Mouse (Mus musculus): ENCODE measurements around the gene Rrn3. TPM values are rescaled to one million over a fixed set of nuclear protein-coding genes. Genes with fewer than 3 reads are reported as not detected.

The Rrn3 gene
- polyA plus RNA-seq, 1 experiment from 2014 or later, result 55.2 TPM

DNA sequence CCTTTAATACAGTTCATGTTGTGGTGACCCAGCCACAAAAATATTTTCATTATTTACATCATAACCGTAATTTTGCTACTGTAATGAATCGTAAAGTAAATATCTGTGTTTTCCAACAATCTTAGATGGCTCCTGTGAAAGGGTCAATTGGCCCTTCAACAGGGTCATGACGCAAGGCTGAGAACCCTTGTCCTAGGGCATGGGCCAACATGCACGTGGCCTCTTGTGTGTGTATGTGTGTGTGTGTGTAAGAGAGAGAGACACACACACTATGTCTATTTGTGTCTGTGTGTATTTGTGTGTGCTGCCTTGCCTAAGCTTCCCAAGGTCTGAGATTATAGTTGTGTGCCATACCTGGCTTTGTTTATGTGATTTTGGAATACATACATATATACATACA, 27.1 kb downstream of the Rrn3 start:
- Histone ChIP-seq H3K9ac (ENCODE audit: low read length) (no peak overlapping the region), H3K4me3 (replicated peaks; ENCODE audit: low read length) (no peak overlapping the region), H3K27me3 (ENCODE audit: control insufficient read depth, insufficient read depth, low read length) (no peaks in the 10 kb centered on the region), H3K27ac (ENCODE audit: low read length) (no peak overlapping the region), H3K9me3 (replicated peaks; ENCODE audit: control insufficient read depth, low read length) (no peaks in the 10 kb centered on the region), H3K4me1 (ENCODE audit: control insufficient read depth, insufficient read depth, low read length) (no peaks in the 10 kb centered on the region), H3K36me3 (ENCODE audit: control insufficient read depth, insufficient read depth, low read length) (peaks cover 30% of the 10 kb centered on the region), H3K4me2 (ENCODE audit: low read depth, low read length) (no peak overlapping the region)
- ATAC-seq (ENCODE audit: insufficient read depth, low FRiP score), result no peak
- WGBS, result 90% methylated on average over 4 of the region's 4 CpGs

DNA sequence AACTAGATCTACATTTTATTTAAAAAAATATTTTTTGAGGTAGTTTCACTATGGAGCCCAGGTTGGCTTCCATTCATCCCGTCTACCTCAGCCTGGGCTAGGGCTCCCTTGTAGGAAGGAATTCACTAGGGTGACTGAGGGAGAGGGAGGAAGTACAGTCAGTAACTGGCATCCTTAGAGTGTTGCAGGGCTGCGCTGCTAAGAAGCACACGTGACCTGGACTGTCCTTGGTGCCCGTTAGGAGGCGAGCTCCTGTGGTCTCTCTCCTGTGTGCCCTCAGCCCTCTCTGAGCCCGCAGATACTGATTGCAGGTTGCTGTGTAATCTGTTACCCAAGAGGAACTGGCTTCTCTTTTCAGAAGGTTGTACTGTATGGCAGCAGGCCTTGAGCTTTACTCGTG, 27.9 kb downstream of the Rrn3 start:
- no peak overlapping the region for H3K9ac ChIP-seq (ENCODE audit: low read length)

DNA sequence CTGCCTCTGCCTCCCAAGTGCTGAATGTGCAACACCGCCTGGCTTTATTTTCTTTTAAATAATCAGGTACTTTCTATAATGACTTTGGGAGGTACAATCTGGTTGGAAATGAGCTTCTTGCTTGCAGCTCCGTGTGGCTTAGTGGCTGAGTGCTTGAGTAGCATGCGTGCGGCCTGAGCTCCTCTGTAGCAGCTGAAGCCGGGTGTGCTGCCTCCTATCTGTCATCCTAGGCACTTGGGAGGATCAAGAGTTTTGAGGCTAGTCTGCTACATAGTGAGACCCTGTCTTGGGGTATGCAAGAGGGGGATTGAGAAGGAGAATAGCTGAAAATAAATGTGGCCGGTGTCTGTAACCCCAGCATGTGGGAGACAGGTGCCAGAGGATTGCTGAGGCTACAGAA, 31.6 kb downstream of the Rrn3 start:
- no peaks in the 10 kb centered on the region for H3K9me3 ChIP-seq (replicated peaks; ENCODE audit: control insufficient read depth, low read length)
- peaks cover 13% of the 10 kb centered on the region; the same call in 1 of the 2 replicates for H3K36me3 ChIP-seq (ENCODE audit: control insufficient read depth, insufficient read depth, low read length)
- H3K27ac ChIP-seq (ENCODE audit: low read length), result no peak overlapping the region
- no peak overlapping the region for H3K9ac ChIP-seq (ENCODE audit: low read length)
- ATAC-seq (ENCODE audit: insufficient read depth, low FRiP score), result no peak
- H3K4me1 ChIP-seq (ENCODE audit: control insufficient read depth, insufficient read depth, low read length), result no peaks in the 10 kb centered on the region
- WGBS, result 87% methylated on average over 6 of the region's 6 CpGs
- H3K27me3 ChIP-seq (ENCODE audit: control insufficient read depth, insufficient read depth, low read length), result no peaks in the 10 kb centered on the region
- no peak overlapping the region for H3K4me2 ChIP-seq (ENCODE audit: low read depth, low read length)
- H3K4me3 ChIP-seq (replicated peaks; ENCODE audit: low read length), result no peak overlapping the region

More for the DNA sequence above, 27.9 kb downstream of the Rrn3 start:
- H3K4me1 ChIP-seq (ENCODE audit: control insufficient read depth, insufficient read depth, low read length), result no peaks in the 10 kb centered on the region
- no peak overlapping the region for H3K4me2 ChIP-seq (ENCODE audit: low read depth, low read length)
- H3K27ac ChIP-seq (ENCODE audit: low read length), result no peak overlapping the region
- H3K4me3 ChIP-seq (replicated peaks; ENCODE audit: low read length), result no peak overlapping the region
- H3K36me3 ChIP-seq (ENCODE audit: control insufficient read depth, insufficient read depth, low read length), result peaks cover 25% of the 10 kb centered on the region
- 83% methylated on average over 7 of the region's 7 CpGs for WGBS
- ATAC-seq (ENCODE audit: insufficient read depth, low FRiP score), result no peak
- H3K9me3 ChIP-seq (replicated peaks; ENCODE audit: control insufficient read depth, low read length), result no peaks in the 10 kb centered on the region
- H3K27me3 ChIP-seq (ENCODE audit: control insufficient read depth, insufficient read depth, low read length), result no peaks in the 10 kb centered on the region

DNA sequence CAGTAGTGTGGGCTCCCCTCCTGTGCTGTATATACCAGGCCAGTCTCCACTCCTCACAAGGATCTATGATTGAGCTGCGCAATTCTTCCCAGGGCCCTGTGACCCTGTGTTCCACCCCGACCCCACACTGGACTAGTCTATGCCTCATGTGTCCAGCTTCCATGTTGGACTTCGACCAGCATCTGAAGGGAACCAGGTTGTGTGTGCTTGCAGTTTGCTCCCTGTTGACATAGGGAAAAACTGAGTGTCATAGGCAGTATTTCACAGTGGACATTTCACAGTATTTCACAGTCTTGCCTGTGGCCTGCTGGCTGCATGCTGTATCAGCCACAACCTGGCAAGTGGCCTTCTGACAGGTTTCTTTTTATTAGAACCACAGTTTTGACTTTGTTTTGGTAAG, 32.7 kb downstream of the Rrn3 start:
- 95% methylated on average over 3 of the region's 3 CpGs for WGBS
- no peak overlapping the region for H3K9ac ChIP-seq (ENCODE audit: low read length)
- no peak overlapping the region for H3K4me3 ChIP-seq (replicated peaks; ENCODE audit: low read length)
- peaks cover 13% of the 10 kb centered on the region; the same call in 1 of the 2 replicates for H3K36me3 ChIP-seq (ENCODE audit: control insufficient read depth, insufficient read depth, low read length)
- peaks cover 2% of the 10 kb centered on the region; the same call in 1 of the 2 replicates for H3K4me1 ChIP-seq (ENCODE audit: control insufficient read depth, insufficient read depth, low read length)
- H3K9me3 ChIP-seq (replicated peaks; ENCODE audit: control insufficient read depth, low read length), result no peaks in the 10 kb centered on the region
- no peak for ATAC-seq (ENCODE audit: insufficient read depth, low FRiP score)
- no peak overlapping the region for H3K4me2 ChIP-seq (ENCODE audit: low read depth, low read length)
- no peak overlapping the region for H3K27ac ChIP-seq (ENCODE audit: low read length)
- no peaks in the 10 kb centered on the region for H3K27me3 ChIP-seq (ENCODE audit: control insufficient read depth, insufficient read depth, low read length)

DNA sequence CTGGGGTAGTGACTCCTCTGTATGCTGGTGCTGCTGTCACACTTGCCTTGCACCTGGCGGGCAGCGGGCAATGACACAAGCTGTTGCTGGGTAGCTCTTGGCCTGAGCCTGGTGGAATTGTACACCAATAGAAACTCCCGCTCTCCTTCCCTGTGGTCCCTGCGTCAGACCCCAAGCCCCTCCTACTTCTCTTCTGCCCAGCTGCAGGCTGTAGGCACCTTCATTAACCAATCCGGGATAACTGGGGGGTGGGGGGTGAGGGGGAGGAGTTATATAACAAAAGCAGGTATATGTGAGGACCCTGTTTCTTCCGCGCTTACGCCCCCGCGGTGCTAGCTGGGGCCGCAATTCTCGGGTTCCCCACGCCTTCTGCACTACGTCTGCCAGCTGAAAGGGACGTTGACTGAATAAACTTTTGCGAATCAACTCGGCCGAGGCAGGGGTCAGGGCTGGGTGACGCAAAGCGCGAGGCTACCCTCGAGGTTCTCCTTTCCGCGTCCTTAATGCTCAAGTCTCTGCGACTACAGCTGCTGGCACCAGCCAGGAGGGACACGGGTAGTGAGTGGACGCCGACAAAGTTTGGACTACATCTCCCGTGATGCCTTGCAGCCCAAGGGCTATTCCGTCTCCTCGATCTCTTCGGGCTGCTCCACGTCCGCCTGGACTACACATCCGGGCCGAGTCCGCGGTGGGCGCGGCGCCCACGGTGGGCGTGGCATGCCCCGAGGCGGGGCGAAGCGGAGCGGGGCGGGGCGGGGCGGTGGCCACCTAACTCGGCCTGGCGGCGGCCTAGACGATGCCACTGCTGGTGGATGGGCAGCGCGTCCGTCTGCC, 38.3 kb downstream of the Rrn3 start, which contains the start of gene Ntan1:
TSS of gene Ntan1 (plus strand) at position 286 of the 834 bp plus-strand sequence.
- H3K9ac ChIP-seq (ENCODE audit: low read length), result peak within 1 kb of the TSS; percentile 95
- peak; percentile 96 for ATAC-seq (ENCODE audit: insufficient read depth, low FRiP score)
- H3K4me1 ChIP-seq (ENCODE audit: control insufficient read depth, insufficient read depth, low read length), result peaks cover 14% of the 10 kb centered on the region
- peak within 1 kb of the TSS; percentile 87 for H3K4me3 ChIP-seq (replicated peaks; ENCODE audit: low read length)
- no peaks in the 10 kb centered on the region for H3K9me3 ChIP-seq (replicated peaks; ENCODE audit: control insufficient read depth, low read length)
- no peaks in the 10 kb centered on the region for H3K27me3 ChIP-seq (ENCODE audit: control insufficient read depth, insufficient read depth, low read length)
- under 1% methylated on average over 58 of the region's 58 CpGs for WGBS
- H3K27ac ChIP-seq (ENCODE audit: low read length), result peak within 1 kb of the TSS; percentile 97
- H3K36me3 ChIP-seq (ENCODE audit: control insufficient read depth, insufficient read depth, low read length), result no peaks in the 10 kb centered on the region
- peak within 1 kb of the TSS; percentile 81 for H3K4me2 ChIP-seq (ENCODE audit: low read depth, low read length)

DNA sequence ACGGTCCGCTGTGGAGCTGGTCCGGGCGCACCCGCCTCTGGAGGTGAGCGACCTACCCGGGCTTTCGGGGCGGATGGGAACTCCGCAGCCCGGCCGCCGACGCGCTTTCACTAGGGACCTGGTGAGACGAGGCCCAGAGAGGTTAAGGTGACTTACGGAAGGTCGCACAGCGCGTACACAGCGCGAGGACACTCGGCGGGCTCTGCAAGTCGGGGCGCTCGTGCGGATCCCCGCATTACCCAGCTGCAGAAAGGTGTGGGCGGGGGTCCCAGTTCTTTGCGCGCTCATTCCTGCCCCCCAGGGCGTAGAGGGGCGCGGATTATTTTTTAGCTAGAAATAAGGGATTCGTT, 38.9 kb downstream of the Rrn3 start:
- H3K27ac ChIP-seq (ENCODE audit: low read length), result peak overlapping the region; percentile 97
- H3K36me3 ChIP-seq (ENCODE audit: control insufficient read depth, insufficient read depth, low read length), result no peaks in the 10 kb centered on the region
- H3K9me3 ChIP-seq (replicated peaks; ENCODE audit: control insufficient read depth, low read length), result no peaks in the 10 kb centered on the region
- peak overlapping the region; percentile 81 for H3K4me2 ChIP-seq (ENCODE audit: low read depth, low read length)
- H3K27me3 ChIP-seq (ENCODE audit: control insufficient read depth, insufficient read depth, low read length), result no peaks in the 10 kb centered on the region
- peaks cover 14% of the 10 kb centered on the region for H3K4me1 ChIP-seq (ENCODE audit: control insufficient read depth, insufficient read depth, low read length)
- peak overlapping the region; percentile 87 for H3K4me3 ChIP-seq (replicated peaks; ENCODE audit: low read length)
- under 1% methylated on average over 36 of the region's 36 CpGs for WGBS
- H3K9ac ChIP-seq (ENCODE audit: low read length), result peak overlapping the region; percentile 95
- peak; percentile 48 for ATAC-seq (ENCODE audit: insufficient read depth, low FRiP score)

DNA sequence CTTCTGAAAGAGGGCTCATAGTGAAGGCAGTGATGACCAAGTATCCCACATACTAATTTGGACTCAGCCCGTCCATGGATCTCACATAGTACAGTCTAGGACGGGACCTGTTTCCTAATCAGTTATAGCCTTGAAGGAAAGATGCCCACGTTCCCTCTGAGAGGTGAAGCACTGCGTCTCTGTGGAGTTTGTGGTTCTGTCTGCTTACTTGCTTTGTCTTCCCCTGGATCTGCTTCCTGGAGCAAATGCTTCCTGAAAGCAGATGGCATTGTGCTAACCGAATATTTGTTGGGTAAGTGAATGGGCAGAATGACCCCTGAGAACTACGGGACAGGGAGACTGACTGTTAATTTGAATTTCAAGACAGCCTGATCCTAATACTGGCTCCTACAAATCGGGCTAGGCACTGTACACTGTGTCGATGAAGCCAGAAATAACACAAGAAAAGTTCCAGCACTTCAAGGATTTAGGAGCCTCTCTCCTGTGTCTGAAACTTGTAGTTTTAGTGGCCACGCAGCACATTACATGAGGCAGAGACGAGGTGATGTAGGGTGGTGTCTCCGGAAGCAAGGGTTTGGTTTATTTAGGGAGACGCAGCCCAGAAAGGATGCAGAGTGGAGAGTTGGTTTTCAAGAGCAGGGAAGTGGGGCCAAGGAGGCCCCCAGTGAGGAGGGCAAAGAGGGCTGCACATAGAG, 39.4 kb downstream of the Rrn3 start:
- 18% methylated on average over 12 of the region's 12 CpGs for WGBS
- Histone ChIP-seq H3K9ac (ENCODE audit: low read length) (peak overlapping the region; percentile 95), H3K4me1 (ENCODE audit: control insufficient read depth, insufficient read depth, low read length) (peaks cover 14% of the 10 kb centered on the region), H3K27me3 (ENCODE audit: control insufficient read depth, insufficient read depth, low read length) (no peaks in the 10 kb centered on the region), H3K9me3 (replicated peaks; ENCODE audit: control insufficient read depth, low read length) (no peaks in the 10 kb centered on the region), H3K27ac (ENCODE audit: low read length) (peak overlapping the region; percentile 97), H3K36me3 (ENCODE audit: control insufficient read depth, insufficient read depth, low read length) (no peaks in the 10 kb centered on the region), H3K4me3 (replicated peaks; ENCODE audit: low read length) (peak overlapping the region; percentile 87), H3K4me2 (ENCODE audit: low read depth, low read length) (peak overlapping the region; percentile 81)
- no peak for ATAC-seq (ENCODE audit: insufficient read depth, low FRiP score)

DNA sequence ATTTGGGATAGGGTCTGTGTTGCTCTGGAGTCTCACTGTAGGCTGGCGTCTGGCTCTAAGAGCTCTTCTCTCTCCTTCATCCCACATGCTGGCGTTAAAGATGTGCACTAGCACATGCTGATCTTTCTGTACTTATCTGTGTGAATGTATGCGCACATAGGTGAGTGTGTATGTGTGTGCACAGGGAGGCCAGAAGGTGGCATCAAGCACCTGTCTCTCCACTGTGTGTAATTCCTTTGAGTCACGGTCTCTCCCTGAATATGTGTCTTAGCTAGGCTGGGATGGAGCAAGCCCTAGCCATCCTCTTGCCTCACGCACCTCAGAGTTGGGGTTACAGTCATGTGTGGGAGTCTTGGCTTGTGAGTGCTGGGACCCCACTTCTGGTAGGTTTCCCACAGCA, 40.3 kb downstream of the Rrn3 start:
- no peaks in the 10 kb centered on the region for H3K27me3 ChIP-seq (ENCODE audit: control insufficient read depth, insufficient read depth, low read length)
- H3K9me3 ChIP-seq (replicated peaks; ENCODE audit: control insufficient read depth, low read length), result no peaks in the 10 kb centered on the region
- no peak overlapping the region for H3K4me3 ChIP-seq (replicated peaks; ENCODE audit: low read length)
- ATAC-seq (ENCODE audit: insufficient read depth, low FRiP score), result no peak
- peak overlapping the region; percentile 81; the same call in 1 of the 2 replicates for H3K4me2 ChIP-seq (ENCODE audit: low read depth, low read length)
- WGBS, result 94% methylated on average over 5 of the region's 5 CpGs
- H3K4me1 ChIP-seq (ENCODE audit: control insufficient read depth, insufficient read depth, low read length), result peaks cover 14% of the 10 kb centered on the region
- H3K36me3 ChIP-seq (ENCODE audit: control insufficient read depth, insufficient read depth, low read length), result no peaks in the 10 kb centered on the region
- H3K9ac ChIP-seq (ENCODE audit: low read length), result no peak overlapping the region; the same call in 1 of the 2 replicates
- H3K27ac ChIP-seq (ENCODE audit: low read length), result no peak overlapping the region; the same call in 1 of the 2 replicates

Measured in stomach, embryonic 16.5 days (tissue).